Mouse (Mus musculus) embryonic fibroblast, embryonic 13.5 days (primary cell): ENCODE data around the gene Hist1h3f.

ENCODE experiments used
- CTCF ChIP-seq: IDR thresholded peaks from 2 replicates; pipeline ENCODE4 v1.5.1; 2011; ENCODE audit warnings: mild to moderate bottlenecking, control low read depth, low read length, moderate library complexity, borderline replicate concordance; ENCODE audit not compliant: insufficient read depth
- POLR2A ChIP-seq: IDR thresholded peaks from 2 replicates; pipeline ENCODE4 v1.6.1; 2011; ENCODE audit warnings: low read depth, mild to moderate bottlenecking, control low read depth, low read length, moderate library complexity

GRCm38 (mm10) chr13:23515281-23515680, 28.6 kb upstream of the Hist1h3f start:
- TF ChIP-seq CTCF (no peak), POLR2A (no peak)
